Mouse (Mus musculus): ENCODE data around the gene Adamts6. TPM values are rescaled to one million over a fixed set of nuclear protein-coding genes. Genes with fewer than 3 reads are reported as not detected.

Gene Adamts6
- total RNA-seq, 4 experiments from 2014 or later: 3.8 to 4.9 (median 4.2) TPM

DNA sequence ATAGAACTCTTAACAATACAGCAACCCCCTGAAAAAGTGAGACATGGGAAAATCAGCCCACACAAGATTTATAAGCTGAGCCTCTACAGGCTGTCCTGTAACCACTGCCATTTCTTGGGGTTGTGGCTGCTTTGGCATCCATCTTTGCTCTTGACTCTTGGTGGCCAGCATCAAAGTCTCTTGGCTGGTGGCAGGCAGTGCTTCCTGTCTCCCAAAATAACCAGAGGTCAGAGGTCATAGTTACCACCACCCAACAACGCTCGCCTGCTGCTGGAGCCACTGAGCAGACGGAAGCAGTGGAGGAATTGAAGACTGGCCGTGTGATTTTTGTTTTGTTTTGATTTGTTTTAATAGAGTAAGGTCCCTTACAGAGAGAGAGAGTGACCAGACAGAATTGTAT is 228.5 kb downstream of the Adamts6 start:
- DNase-seq (ENCODE audit: low spot score in 2 of 2): no peak

DNA sequence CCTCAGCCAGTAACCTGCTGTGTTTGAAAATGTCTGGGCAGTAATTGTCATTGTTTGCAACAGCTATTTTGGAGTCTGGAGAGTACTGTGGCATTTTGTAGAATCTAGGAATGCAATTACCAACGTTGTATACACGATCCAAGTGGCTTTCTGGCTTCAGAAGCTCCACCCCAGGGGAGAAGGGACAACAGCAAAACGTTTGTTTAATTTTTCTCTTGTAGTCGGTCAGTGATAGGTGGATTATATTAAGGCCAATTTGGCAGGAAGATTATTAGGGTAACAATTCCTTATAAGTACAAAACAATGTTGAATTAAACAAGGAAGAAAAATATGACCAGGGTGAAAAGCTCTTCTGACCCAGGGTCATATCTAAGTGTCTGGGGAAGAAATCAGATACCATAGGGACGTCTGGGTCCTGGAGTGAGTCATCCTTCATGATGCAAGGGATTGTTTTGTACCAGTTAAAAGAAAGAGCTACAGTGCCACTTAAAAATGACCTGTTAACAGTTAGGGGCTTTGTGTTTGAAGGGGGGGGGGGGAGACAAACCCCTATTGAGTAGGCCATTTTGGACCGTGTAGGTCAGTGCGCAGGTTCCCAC is 229.2 kb downstream of the Adamts6 start:
- DNase-seq (ENCODE audit: low spot score in 2 of 2): no peak

DNA sequence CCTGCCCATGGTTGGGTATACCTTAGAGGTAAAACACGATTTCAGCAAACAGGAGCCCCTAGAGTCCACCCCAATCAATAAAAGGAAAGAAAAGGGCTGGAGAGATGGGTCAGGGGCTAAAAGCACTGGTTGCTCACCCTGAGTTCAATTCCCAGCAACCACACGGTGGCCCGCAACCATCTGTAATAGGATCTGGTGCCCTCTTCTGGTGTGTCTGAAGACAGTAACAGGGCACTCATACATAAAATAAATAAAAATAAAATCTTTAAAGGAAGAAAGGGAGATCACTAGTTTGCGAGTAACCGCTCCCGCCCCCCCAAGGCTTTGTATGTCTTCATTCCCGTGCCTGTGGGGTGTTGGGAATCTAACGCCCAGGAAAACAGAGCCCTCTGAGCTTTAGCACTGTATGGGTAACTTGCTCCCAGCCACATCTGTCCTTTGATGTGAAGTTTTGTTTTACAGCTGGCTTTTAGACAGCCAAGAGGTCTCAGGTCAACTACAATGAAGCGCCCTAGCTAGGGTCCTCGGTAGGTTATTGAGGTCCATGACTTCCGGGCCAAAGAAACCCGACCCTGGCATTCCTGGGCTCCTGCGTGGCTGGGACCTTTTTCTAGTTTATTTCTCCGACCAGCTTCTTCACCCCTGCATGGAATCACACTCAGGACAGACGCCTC is 230.1 kb downstream of the Adamts6 start:
- no peak for DNase-seq (ENCODE audit: low spot score in 2 of 2)

DNA sequence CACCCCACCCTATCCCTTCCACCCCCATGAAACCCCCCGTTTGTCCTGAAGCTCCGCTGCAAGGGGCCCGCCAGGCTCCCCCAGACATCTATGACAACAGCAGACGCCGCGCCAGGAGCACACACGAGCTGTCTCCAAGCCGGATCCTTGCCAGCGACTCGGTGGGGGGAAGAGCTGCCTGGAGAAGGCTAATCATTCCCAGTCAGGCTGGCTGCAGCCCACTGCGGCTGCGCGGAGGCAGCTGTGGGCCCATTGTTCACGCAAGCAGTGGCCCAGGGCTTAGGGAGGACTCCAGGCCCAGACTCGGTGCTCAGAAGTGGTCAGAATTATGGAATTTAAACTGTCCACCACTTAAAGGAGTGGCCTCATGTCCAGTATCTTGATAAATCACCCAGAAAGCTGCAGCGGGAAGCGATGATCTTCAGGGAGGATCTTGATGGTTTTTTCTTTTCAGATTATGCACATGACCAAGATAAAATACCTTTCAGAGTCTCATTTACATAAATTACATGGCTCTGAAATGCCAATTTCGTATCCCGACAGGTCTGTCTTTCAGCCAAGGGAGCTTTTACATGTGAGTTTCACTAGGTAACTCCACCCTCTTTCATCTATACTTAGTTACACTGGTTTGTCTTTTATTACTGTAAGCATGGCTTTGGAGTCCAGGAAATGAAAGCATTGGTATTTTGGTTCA is 230.8 kb downstream of the Adamts6 start:
- DNase-seq (ENCODE audit: low spot score in 2 of 2): peak; percentile 90

DNA sequence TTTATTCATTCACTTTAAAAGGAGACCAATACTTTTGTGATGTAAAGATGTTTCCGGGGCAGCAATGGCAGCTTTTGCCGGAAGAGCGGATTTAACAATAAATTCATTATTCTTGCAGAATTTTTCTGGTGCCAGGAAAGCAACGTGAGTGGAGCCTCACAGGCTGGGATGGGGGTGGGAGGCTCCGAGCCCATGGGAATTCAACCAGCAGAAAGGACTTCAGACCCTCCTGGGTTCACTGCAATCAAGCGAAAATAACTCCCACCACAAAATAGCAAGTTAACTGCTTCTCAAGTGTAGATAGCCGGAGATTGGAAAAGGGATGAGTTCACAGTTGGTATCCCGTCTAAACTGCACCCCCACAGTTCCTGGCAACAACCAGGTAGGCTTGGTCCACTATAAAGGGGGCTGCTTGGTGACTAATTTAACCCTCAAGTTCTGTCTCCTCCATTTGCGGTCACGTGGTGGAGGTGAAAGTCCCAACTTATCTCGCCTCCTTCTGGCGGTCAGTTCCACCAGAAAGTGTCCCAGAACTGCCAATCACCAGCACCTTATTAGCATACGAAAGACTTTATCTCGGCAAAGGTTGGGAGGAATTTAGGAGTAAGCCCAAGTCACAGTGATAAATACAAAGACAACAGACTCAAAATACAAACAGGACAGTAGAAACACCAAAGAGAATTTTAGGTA is 231.5 kb downstream of the Adamts6 start:
- DNase-seq (ENCODE audit: low spot score in 2 of 2): peak; percentile 7 to 19

DNA sequence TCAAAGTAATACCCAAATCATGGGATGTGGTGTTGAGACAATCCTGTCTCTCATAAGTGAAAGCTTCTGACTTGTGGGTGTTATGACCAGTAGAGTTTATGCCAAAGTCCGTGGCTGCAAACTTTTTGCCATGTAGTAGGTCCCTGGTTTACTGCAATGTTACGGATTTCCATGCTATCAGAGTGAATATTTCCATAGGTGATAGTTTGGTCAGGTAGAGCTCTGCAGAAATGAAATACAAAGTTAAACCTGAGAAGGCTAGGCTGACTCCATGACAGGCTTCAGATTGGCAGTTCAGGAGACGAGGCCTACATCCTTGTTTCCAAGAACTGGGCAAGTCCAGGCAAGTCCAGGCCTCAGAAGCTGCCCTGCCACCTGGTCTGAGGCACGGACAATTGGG is 232.3 kb downstream of the Adamts6 start:
- no peak for DNase-seq (ENCODE audit: low spot score in 2 of 2)

DNA sequence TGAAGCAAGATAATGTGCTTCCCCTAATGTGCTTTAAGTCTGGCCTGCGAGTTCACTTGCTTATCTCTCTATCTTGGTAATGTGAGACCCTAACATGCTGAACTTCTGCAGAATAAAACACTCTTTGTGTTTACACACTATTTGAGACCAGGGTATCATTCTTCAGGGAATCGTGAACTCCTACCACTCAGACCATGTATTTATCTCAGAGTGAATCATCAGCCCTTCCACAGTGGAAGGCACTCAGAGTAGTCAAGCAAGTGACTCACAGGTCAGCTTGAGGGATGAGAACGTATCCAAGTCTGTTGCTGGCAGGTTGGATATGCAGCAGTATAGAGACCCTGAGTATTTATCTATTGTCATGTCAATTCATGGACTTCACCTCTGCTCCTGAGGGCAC is 232.8 kb downstream of the Adamts6 start:
- no peak for DNase-seq (ENCODE audit: low spot score in 2 of 2)

DNA sequence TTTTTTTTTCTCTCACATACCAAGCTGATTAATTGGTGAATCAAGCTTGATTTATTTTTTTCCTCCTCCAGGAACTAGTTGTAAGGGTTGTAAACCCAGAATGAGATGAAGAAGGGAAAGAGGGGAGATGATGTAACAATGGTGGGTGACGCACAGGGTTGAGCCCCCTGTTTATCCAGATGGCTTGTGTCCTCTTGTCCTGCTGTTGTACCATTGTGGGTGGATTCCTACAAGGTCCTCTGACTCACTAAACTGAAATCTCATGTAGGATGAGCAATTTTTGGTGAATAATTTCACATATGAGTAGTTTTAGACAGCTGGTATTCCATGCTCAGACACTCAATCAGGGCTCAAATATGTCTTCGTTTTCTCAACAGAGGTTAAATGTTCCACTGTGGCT is 233.9 kb downstream of the Adamts6 start:
- no peak for DNase-seq (ENCODE audit: low spot score in 2 of 2)

DNA sequence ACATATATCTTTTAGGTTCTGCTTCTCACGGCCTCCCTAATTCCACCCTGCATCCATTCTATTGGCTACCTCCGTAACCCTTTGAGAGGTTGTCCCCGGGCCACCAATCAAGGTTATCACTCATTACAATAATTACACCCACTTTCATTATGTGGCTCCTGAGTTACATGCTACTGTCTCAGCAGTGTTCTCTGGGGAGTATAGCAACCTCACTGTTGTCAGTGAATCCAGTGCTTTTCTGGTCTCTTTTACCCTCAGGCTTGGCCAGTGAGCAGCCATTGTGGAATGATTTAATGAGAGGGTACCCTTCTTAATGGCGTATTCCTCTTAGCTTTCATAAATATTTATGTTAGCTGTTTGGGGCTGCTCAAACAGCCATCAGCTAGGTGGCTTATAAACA is 238.0 kb downstream of the Adamts6 start:
- no peak for DNase-seq (ENCODE audit: low spot score in 2 of 2)

DNA sequence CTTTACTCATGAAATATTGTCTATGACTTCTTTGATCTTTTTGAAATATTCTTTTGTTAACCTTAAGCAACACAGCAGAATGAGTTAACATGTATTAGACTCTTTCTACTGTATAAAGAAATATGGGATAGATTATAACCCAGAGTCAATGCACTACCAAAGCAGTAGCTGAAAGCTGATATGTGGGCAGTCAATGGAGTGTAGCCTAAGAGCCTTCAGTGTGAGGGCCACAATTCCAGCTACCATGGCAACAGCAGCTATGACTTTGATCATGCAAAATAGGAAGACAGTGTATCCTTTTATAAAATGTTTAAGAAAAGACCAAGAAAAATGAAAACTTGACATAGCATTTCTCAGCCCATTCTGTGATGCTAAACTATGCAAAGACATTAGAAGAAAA is 241.6 kb downstream of the Adamts6 start:
- no peak for DNase-seq (ENCODE audit: low spot score in 2 of 2)

DNA sequence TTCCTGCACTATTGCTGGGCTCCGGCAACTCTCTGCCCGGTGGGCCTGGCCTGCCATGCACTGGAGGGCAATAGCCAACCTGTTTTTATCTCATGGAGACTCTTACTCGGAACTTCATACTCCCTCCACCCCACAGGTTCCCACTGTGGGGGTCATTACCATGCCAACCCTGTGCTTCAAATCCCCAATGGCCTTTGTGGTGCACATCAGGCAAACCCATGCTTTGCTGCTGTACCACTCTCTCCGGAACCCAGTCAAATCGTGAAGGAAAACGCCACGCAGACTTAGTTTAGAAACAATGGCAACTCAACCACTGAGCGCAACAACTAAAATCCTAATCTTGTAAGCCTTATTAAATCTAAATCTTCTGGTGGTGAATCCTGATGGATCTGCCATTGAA is 244.2 kb downstream of the Adamts6 start:
- no peak for DNase-seq (ENCODE audit: low spot score in 2 of 2)

DNA sequence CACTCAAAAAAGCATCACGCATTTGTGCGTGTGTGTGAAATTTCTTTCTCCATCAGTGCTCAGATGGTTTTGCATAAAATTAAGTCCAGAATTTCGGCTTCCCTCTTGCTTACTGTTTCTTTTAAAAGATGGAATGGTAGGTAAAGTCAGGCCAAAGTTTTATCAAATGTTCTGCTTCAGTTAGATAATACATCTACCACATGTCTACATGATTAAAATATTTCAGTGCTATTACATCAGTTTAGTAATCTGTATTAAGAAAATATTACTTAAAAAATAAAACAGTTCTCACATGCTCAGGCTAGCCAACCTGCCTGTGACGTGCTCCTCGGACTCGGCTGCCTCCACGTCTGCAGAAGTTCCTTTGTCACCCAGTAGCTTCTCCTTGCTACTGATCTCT is 245.1 kb downstream of the Adamts6 start:
- no peak for DNase-seq (ENCODE audit: low spot score in 2 of 2)

DNA sequence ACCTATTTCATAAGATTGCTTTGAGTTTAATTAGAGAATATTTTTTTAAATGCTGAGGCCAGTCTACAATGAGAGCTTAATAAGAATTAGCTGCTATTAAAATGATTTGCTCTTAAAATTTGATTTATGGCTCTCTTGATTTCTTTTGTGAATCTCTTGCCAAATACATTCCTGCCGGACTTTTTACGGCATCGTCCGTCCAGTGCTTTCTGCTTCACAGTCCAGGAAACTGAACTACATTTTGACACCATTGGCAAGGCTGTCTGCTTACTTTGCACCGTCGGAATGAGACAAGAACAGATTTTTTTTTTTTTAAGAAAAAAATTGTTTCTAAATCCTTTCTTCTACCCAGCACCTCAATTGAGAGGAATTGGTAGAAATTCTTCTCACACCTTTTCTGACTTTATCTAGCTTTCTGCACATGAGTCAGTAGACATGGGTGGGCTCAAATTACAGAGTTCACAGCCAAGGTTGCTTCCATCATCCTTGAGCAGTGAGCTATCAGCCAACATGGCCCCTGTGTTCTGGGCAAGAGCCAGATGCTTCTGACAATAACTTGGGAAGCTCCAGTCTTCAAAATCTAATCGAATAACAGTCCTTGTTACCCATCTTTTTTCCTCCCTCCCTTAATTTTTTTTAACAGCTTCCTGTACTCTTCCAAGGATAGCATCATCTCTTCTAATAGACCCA is 246.3 kb downstream of the Adamts6 start:
- no peak for DNase-seq (ENCODE audit: low spot score in 2 of 2)

DNA sequence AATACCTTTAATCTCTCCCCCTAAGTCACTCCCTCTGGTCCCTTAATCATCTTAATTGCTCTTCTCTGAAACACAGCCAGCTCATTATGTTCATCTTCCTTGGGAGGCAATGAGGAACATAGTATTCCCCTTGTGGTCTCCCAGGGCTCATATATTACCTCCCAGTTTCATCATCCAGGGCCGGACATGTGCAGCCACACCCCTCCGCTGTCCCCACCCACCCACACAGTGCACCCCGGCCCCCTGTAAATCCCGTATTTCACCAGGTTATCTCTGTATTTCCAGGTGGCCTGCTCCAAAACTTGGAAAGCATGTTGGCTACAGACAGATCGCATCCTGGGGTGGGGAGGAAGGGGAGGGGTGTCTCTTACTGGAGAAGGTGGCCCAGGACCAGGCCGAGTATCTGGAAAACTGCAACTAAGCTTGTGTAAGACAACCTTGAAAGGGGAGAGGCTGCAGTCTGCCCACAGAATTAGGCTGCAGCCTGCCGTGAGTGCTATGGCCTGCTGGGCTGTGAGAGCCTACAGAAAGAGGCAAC is 253.3 kb downstream of the Adamts6 start:
- no peak for DNase-seq (ENCODE audit: low spot score in 2 of 2)

DNA sequence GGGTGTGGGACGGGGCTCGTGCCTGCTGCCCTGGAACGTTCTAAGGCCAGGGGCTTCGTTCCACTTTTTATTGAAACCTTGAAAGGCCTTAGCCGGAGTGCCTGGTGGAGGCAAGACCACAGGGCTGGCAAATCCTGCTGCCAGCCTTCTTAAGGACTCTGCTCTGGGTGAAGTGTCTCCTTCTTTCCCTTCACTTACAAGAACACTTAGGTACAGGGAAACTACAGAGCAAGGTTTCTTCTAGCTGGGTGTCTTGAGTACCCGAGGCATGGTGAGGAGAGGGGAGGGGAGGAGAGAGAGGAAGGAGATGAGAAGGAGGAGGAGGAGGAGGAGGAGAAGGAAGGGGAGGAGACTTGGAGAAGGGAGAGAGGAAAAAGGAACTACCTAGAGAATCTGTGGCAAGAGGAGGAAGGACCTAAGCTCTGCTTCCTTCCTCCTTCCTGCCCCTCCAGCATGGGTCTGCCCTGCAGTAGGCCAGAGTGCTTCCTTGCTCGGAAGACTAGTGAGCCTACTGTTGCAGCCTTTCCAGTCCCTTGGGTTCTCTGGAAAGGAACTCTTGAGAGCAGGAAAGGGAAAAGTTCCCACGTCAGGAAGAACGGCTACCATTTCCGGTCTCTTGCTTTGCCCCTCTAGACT is 254.6 kb downstream of the Adamts6 start:
- DNase-seq (ENCODE audit: low spot score in 2 of 2): no peak

DNA sequence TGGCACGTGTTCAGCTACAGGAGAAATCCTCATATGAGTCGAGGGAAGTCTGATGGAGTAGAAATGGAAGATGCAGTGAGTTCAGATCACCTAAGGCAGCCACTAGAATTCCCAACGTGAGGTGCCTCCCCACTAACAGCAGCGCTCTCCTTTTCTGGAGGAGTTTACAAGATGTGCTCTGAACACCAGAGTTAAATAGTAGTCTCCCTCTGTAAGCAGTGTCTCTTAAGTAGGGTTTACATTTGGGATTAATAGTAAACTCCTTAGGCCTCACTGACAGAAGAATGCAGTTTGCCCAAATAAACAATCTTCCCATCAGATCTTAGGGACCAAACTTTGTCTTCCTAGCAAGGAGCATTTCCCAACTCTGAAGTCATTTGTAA is 255.1 kb downstream of the Adamts6 start:
- DNase-seq (ENCODE audit: low spot score in 2 of 2): no peak

Other genes with a start within 250 kb of the Adamts6 start
- 10 to 100 TPM; 19.4 to 28.1 (median 23.6) TPM for gene Nln, start 178.2 kb upstream of the Adamts6 start, total RNA-seq (2022)
- gene Sgtb, start 178.1 kb upstream of the Adamts6 start, total RNA-seq (2022): 10 to 100 TPM; 75.3 to 86.2 (median 80.2) TPM
- 10 to 100 TPM; 46.5 to 60.9 (median 53.8) TPM for gene Trappc13, start 109.4 kb upstream of the Adamts6 start, total RNA-seq (2022)
- gene Trim23, start 109.0 kb upstream of the Adamts6 start, total RNA-seq (2022): 10 to 100 TPM; 52.7 to 66.7 (median 58.9) TPM
- 1 to 10 TPM in 2 of 4 experiments, under 1 TPM in 2; 0.63 to 1.5 (median 1.2) TPM for gene Cenpk, start 59.2 kb upstream of the Adamts6 start, total RNA-seq (2022)
- 10 to 100 TPM; 13.4 to 16.2 (median 14.7) TPM for gene Ppwd1, start 59.0 kb upstream of the Adamts6 start, total RNA-seq (2022)